Mouse (Mus musculus): Measurements from ENCODE around the gene Krt88. TPM values are rescaled to one million over a fixed set of nuclear protein-coding genes. Genes with fewer than 3 reads are reported as not detected.

Krt88 gene
- not detected in 2 replicates for polyA plus RNA-seq (2012; rRNA removed)

GRCm38 (mm10) chr15:101447444-101447843, at the start of gene Krt88:
Gene Krt88, plus strand, starts transcription at chr15:101447744.

GRCm38 (mm10) chr15:101410775-101411174, 36.8 kb upstream of the Krt88 start, which contains the start of gene Krt7:
Gene Krt7, plus strand, starts transcription at chr15:101411043.

GRCm38 (mm10) chr15:101438555-101438954, 9.0 kb upstream of the Krt88 start, which contains the start of gene Krt87:
Gene Krt87, minus strand, starts transcription at chr15:101438804.

GRCm38 (mm10) chr15:101463651-101464050, 16.1 kb downstream of the Krt88 start, which contains the start of gene Krt81:
Gene Krt81, minus strand, starts transcription at chr15:101463751.

GRCm38 (mm10) chr15:101472952-101473528, 25.5 kb downstream of the Krt88 start, which contains the start of gene Krt86:
Gene Krt86, plus strand, starts transcription at chr15:101473478.

GRCm38 (mm10) chr15:101491431-101491830, 43.9 kb downstream of the Krt88 start, which contains the start of gene Krt83:
Gene Krt83, minus strand, starts transcription at chr15:101491512.

Other genes starting within 250 kb of the Krt88 start
- 11.3 and 14.6 TPM in 2 replicates for gene Grasp, start 223.6 kb upstream of the Krt88 start, polyA plus RNA-seq (2012; rRNA removed)
- 17.2 and 17.8 TPM in 2 replicates for gene Nr4a1, start 193.5 kb upstream of the Krt88 start, polyA plus RNA-seq (2012; rRNA removed)
- 58.0 and 64.1 TPM in 2 replicates for gene Atg101, start 163.5 kb upstream of the Krt88 start, polyA plus RNA-seq (2012; rRNA removed)
- gene 6030408B16Rik, start 154.5 kb upstream of the Krt88 start, polyA plus RNA-seq (2012; rRNA removed) = 0.28 and 0.51 TPM in 2 replicates
- gene Krt80, start 77.6 kb upstream of the Krt88 start, polyA plus RNA-seq (2012; rRNA removed) = 2.5 and 2.9 TPM in 2 replicates
- gene Krt7, start 36.7 kb upstream of the Krt88 start, polyA plus RNA-seq (2012; rRNA removed) = 71.1 and 72.9 TPM in 2 replicates
- gene Krt87, start 8.9 kb upstream of the Krt88 start, polyA plus RNA-seq (2012; rRNA removed) = 2.8 and 3.7 TPM in 2 replicates
- not detected in 2 replicates for gene Krt81, start 16.0 kb downstream of the Krt88 start, polyA plus RNA-seq (2012; rRNA removed)
- not detected in 2 replicates for gene Krt86, start 25.7 kb downstream of the Krt88 start, polyA plus RNA-seq (2012; rRNA removed)
- gene Krt83, start 43.8 kb downstream of the Krt88 start, polyA plus RNA-seq (2012; rRNA removed) = 0.63 and 0.72 TPM in 2 replicates
- not detected in 2 replicates for gene Gm49425, start 69.5 kb downstream of the Krt88 start, polyA plus RNA-seq (2012; rRNA removed)
- 1.0 and 1.2 TPM in 2 replicates for gene Krt84, start 85.1 kb downstream of the Krt88 start, polyA plus RNA-seq (2012; rRNA removed)
- not detected in 2 replicates for gene Krt82, start 102.9 kb downstream of the Krt88 start, polyA plus RNA-seq (2012; rRNA removed)
- gene Krt90, start 115.2 kb downstream of the Krt88 start, polyA plus RNA-seq (2012; rRNA removed) = 0.03 TPM in 1 of 2 replicates, not detected in the other
- not detected in 2 replicates for gene Krt75, start 126.2 kb downstream of the Krt88 start, polyA plus RNA-seq (2012; rRNA removed)
- gene Gm5414, start 180.4 kb downstream of the Krt88 start, polyA plus RNA-seq (2012; rRNA removed) = not detected in 2 replicates
- gene Gm5478, start 199.6 kb downstream of the Krt88 start, polyA plus RNA-seq (2012; rRNA removed) = not detected in 2 replicates
- not detected in 2 replicates for gene Krt6b, start 232.5 kb downstream of the Krt88 start, polyA plus RNA-seq (2012; rRNA removed)
- 0.06 TPM in 1 of 2 replicates, not detected in the other for gene Krt6a, start 246.6 kb downstream of the Krt88 start, polyA plus RNA-seq (2012; rRNA removed)

Measured in colon, adult 2 months (tissue).